Mouse (Mus musculus) lung, postnatal 4 days (tissue): Measurements from ENCODE around the gene Fam71a.

Experiments
- DNase-seq, 2 experiments: peaks; one replicate each; pipeline ENCODE4 v3.0.0; 2021

The Fam71a gene

GRCm38 (mm10) chr1:191122744-191123143, 41.9 kb downstream of the Fam71a start:
- DNase-seq: peak in 1 of 2 experiments; percentile 31

DNA sequence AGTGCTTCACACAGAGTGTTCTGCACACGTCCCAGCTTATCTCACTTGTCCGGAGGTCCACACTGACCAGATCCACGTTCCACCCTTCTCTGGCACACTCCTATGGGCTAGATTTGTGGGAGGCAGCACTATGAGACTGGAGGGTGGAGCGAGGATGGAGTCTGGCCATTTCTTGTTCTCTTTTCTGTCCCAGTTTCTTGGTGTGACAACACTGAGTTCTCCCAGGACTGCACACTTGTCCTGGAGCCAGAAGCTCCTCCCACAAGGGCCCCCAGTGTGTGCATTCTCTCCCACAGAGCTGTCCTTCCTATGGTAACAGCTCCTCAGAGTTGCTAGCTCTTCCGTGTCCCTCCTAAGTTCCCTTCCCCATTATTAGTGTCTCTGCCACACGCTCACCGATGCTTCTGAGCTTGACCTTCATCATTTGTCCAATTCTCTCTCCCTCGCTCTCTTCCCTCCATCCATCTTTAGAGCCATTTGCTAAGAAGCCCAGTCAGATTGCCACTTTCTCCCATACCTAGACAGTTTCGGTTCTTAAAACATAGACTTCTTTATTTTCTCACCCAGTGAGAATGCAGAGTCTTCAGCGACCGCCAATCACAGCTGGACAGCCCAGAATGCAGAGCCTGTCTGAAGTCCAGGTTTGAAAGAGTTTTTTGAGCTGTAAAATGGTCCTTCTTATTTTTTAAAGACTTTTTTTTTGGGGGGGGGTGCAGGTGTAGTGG, 48.9 kb downstream of the Fam71a start:
- DNase-seq: no peak

GRCm38 (mm10) chr1:191114868-191115267, 49.7 kb downstream of the Fam71a start:
- DNase-seq: no peak
